Mouse (Mus musculus) adrenal gland, postnatal 14 days (tissue): ENCODE results near the gene Mpp4. TPM values are rescaled to one million over a fixed set of nuclear protein-coding genes. Genes with fewer than 3 reads are reported as not detected.

Experiments used
- total RNA-seq: library from RNA; stranded (reverse); gene quantifications from 2 replicates; pipeline ENCODE4 v1.2.3, GENCODE M21; 2021

Mpp4 gene
- total RNA-seq, 1 experiment from 2014 or later, result 0.33 TPM

Other genes starting within 250 kb of the Mpp4 start
- gene Trak2, start 190.0 kb downstream of the Mpp4 start, total RNA-seq, result 44.5 and 55.7 TPM in 2 replicates
- 40.0 and 51.1 TPM in 2 replicates for gene Stradb, start 189.9 kb downstream of the Mpp4 start, total RNA-seq
- not detected in 2 replicates for gene C2cd6, start 68.5 kb downstream of the Mpp4 start, total RNA-seq
- 16.1 and 17.1 TPM in 2 replicates for gene Tmem237, start 43.0 kb downstream of the Mpp4 start, total RNA-seq
- 13.2 and 14.4 TPM in 2 replicates for gene Als2, start 73.8 kb upstream of the Mpp4 start, total RNA-seq
- not detected in 2 replicates for gene Cdk15, start 93.5 kb upstream of the Mpp4 start, total RNA-seq